Mouse (Mus musculus) embryo, embryonic 10.5 days (tissue): ENCODE measurements around the gene Sgk1.
"Not testable (repeated sequence)": the region's sequence is repeated elsewhere in the genome, so short reads cannot be mapped to it uniquely, and the experiment has no call there.

Experiments
- DNase-seq: peaks from one replicate; pipeline ENCODE4 v3.0.0-alpha.2; 2015; ENCODE audit warnings: low spot score

Sgk1 gene

GRCm38 (mm10) chr10:21868221-21868620 is 13.8 kb upstream of the Sgk1 start:
- no peak for DNase-seq

- no peak for DNase-seq
Observed at GRCm38 (mm10) chr10:21868623-21869022, 13.4 kb upstream of the Sgk1 start.

- DNase-seq, result no peak
Observed at GRCm38 (mm10) chr10:21881837-21882183, 174 bp upstream of the Sgk1 start.

- DNase-seq, result peak; percentile 84
Observed at GRCm38 (mm10) chr10:21883587-21883986, 1.6 kb downstream of the Sgk1 start.

GRCm38 (mm10) chr10:21884534-21884933 is 2.5 kb downstream of the Sgk1 start:
- peak; percentile 27 for DNase-seq

- DNase-seq, result peak; percentile 17
Observed at GRCm38 (mm10) chr10:21889141-21889765, 7.3 kb downstream of the Sgk1 start.

- no peak for DNase-seq
Observed at GRCm38 (mm10) chr10:21890293-21890692, 8.3 kb downstream of the Sgk1 start.

GRCm38 (mm10) chr10:21891442-21891841 is 9.5 kb downstream of the Sgk1 start:
- no peak for DNase-seq

GRCm38 (mm10) chr10:21892104-21892503 is 10.1 kb downstream of the Sgk1 start:
- DNase-seq, result no peak

GRCm38 (mm10) chr10:21898417-21898816 is 16.4 kb downstream of the Sgk1 start:
- no peak for DNase-seq

GRCm38 (mm10) chr10:21898851-21899250 is 16.9 kb downstream of the Sgk1 start:
- DNase-seq, result not testable (repeated sequence)

- DNase-seq, result no peak
Observed at GRCm38 (mm10) chr10:21899397-21899796, 17.4 kb downstream of the Sgk1 start.

GRCm38 (mm10) chr10:21902152-21903140 is 20.5 kb downstream of the Sgk1 start:
- no peak for DNase-seq

- no peak for DNase-seq
Observed at GRCm38 (mm10) chr10:21904151-21904550, 22.2 kb downstream of the Sgk1 start.

GRCm38 (mm10) chr10:21905616-21906015 is 23.6 kb downstream of the Sgk1 start:
- DNase-seq, result no peak

GRCm38 (mm10) chr10:21906894-21907446 is 25.0 kb downstream of the Sgk1 start:
- peak; percentile 15 for DNase-seq

- DNase-seq, result no peak
Observed at GRCm38 (mm10) chr10:21907784-21908183, 25.8 kb downstream of the Sgk1 start.

GRCm38 (mm10) chr10:21908686-21909085 is 26.7 kb downstream of the Sgk1 start:
- no peak for DNase-seq

GRCm38 (mm10) chr10:21910334-21910733 is 28.4 kb downstream of the Sgk1 start:
- no peak for DNase-seq

GRCm38 (mm10) chr10:21911303-21911947 is 29.4 kb downstream of the Sgk1 start:
- no peak for DNase-seq

GRCm38 (mm10) chr10:21914751-21915150 is 32.8 kb downstream of the Sgk1 start:
- DNase-seq, result no peak

GRCm38 (mm10) chr10:21916301-21917071 is 34.5 kb downstream of the Sgk1 start:
- DNase-seq, result no peak
